Mouse (Mus musculus) thymus, adult 2 months (tissue): Measurements from ENCODE around the gene Gdpd3.

ENCODE experiments used
- CTCF ChIP-seq: fragments of 200-500 bp; IDR thresholded peaks from 2 replicates; pipeline ENCODE4 v1.5.1; 2012; ENCODE audit warnings: mild to moderate bottlenecking, control low read depth, low read length, moderate library complexity, borderline replicate concordance; ENCODE audit not compliant: control insufficient read depth, poor library complexity, insufficient read depth; ENCODE audit errors: extremely low read depth
- POLR2A ChIP-seq: fragments of 200-500 bp; IDR thresholded peaks from 2 replicates; pipeline ENCODE4 v1.6.1; 2012; ENCODE audit warnings: mild to moderate bottlenecking, low read length, control low read depth, moderate library complexity; ENCODE audit not compliant: control insufficient read depth, poor library complexity, insufficient read depth; ENCODE audit errors: extremely low read depth

GRCm38 (mm10) chr7:126815726-126816222 is 49.6 kb downstream of the Gdpd3 start:
- TF ChIP-seq CTCF (no peak), POLR2A (no peak)
